Mouse (Mus musculus) ES-E14 (cell line): ENCODE measurements at regions not wholly inside any gene's neighbourhood (a gene's known extent, or its start where the extent isn't known, plus 50 kb on each side); places are given as distances from the start of the nearest gene placed in this dataset.

Experiments used
- CHD2 ChIP-seq: IDR thresholded peaks from 2 replicates; pipeline ENCODE4 v1.6.1; 2014; ENCODE audit warnings: mild to moderate bottlenecking, low read depth, low read length, inconsistent platforms
- ZC3H11A ChIP-seq: IDR thresholded peaks from 2 replicates; pipeline ENCODE4 v1.6.1; 2012; ENCODE audit warnings: low read depth, mild to moderate bottlenecking, inconsistent platforms, low read length, borderline replicate concordance
- ZNF384 ChIP-seq: IDR thresholded peaks from 2 replicates; pipeline ENCODE4 v1.6.1; 2012; ENCODE audit warnings: low read depth, low read length, inconsistent platforms

DNA sequence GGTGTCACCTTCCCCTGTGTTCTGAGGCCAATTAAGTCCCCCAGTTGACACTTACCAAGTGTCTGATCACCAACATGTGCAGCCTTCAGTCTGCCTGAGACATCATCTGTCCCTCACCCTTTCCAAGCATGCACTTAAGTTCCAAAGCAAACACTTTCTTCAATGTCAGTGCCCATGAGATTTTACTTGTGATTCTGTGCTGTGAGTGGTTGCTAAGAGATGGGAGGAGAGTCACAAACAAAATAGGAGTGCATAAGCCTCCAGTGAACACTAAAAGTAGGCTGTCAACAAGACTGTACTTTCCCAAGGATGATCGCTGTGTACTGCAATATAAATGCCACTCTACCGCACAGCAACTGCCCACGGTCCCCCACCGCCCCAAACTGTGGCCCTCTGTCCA lies 431.0 kb upstream of the Atp11b start:
- TF ChIP-seq ZC3H11A (0 out of 2 replicates have a peak, but pooled peaks have one; percentile 2), CHD2 (no peak), ZNF384 (no peak)
